Mouse (Mus musculus) midbrain, embryonic 16.5 days (tissue): ENCODE measurements around the gene Gng8. TPM values are rescaled to one million over a fixed set of nuclear protein-coding genes. Genes with fewer than 3 reads are reported as not detected.

Experiments used
- ATAC-seq: fragments of 200-750 bp; cut with Nextera tagmentation; 2 replicates; pipeline ENCODE4 v1.8.0; 2017; ENCODE audit warnings: moderate TSS enrichment
- H3K27ac ChIP-seq: fragments of 300-500 bp; sonication (generic); 2 replicates; pipeline ENCODE4 v1.5.1; 2014; ENCODE audit warnings: mild to moderate bottlenecking, low read length, mixed read lengths
- H3K27me3 ChIP-seq: fragments of 300-500 bp; sonication (generic); 2 replicates; pipeline ENCODE4 v1.6.1; 2014; ENCODE audit warnings: low read depth, low read length, mixed read lengths; ENCODE audit not compliant: control insufficient read depth, insufficient read depth
- H3K36me3 ChIP-seq: fragments of 300-500 bp; sonication (generic); 2 replicates; pipeline ENCODE4 v1.6.1; 2014; ENCODE audit warnings: mild to moderate bottlenecking, low read length, moderate library complexity, mixed read lengths; ENCODE audit not compliant: control insufficient read depth, insufficient read depth
- H3K4me1 ChIP-seq: fragments of 300-500 bp; sonication (generic); 2 replicates; pipeline ENCODE4 v1.6.1; 2014; ENCODE audit warnings: mild to moderate bottlenecking, low read length, mixed read lengths; ENCODE audit not compliant: control insufficient read depth, insufficient read depth
- H3K4me2 ChIP-seq: fragments of 300-500 bp; sonication (generic); 2 replicates; pipeline ENCODE4 v1.6.1; 2014; ENCODE audit warnings: mild to moderate bottlenecking, low read length, mixed read lengths
- H3K4me3 ChIP-seq: fragments of 300-500 bp; sonication (generic); 2 replicates; pipeline ENCODE4 v1.5.1; 2014; ENCODE audit warnings: low read depth, mild to moderate bottlenecking, low read length, moderate library complexity, mixed read lengths
- H3K9ac ChIP-seq: fragments of 300-500 bp; sonication (generic); 2 replicates; pipeline ENCODE4 v1.6.1; 2014; ENCODE audit warnings: low read depth, low read length, mixed read lengths
- H3K9me3 ChIP-seq: fragments of 300-500 bp; sonication (generic); replicated peaks from 2 replicates; pipeline ENCODE4 v1.6.1; 2014; ENCODE audit warnings: mild to moderate bottlenecking, low read length, mixed read lengths; ENCODE audit not compliant: control insufficient read depth, poor library complexity, severe bottlenecking
- WGBS: fragments of 180-500 bp; shearing (Covaris S2); extraction: QIAGEN DNeasy Blood & Tissue Kit; methylation state at CpG from one replicate; pipeline ENCODE4 v1.1.7; 2014; 5-methylcytosine and 5-hydroxymethylcytosine counted together
- polyA plus RNA-seq: library from polyadenylated mRNA; unstranded; fragments of >200 nt; fragmentation: Nextera tagmentation; extraction: Ambion mirVana; gene quantifications from 2 replicates; pipeline ENCODE4 v1.2.1, GENCODE M21; 2015

Gene Gng8
- 14.0 and 49.2 TPM in 2 replicates for polyA plus RNA-seq

- peak within 1 kb of the TSS; percentile 26; the same call in 1 of the 2 replicates for H3K4me3 ChIP-seq
- WGBS = 0% methylated on average over 30 of the region's 30 CpGs
- 0 out of 2 replicates have a peak within 1 kb of the TSS, but pooled peaks have one; percentile 60 for H3K27ac ChIP-seq
- H3K27me3 ChIP-seq = peaks cover 3% of the 10 kb centered on the region
- no peaks in the 10 kb centered on the region for H3K9me3 ChIP-seq
- ATAC-seq = peak; percentile 49
- H3K4me2 ChIP-seq = peak within 1 kb of the TSS; percentile 47
- peaks cover 19% of the 10 kb centered on the region for H3K4me1 ChIP-seq
- peaks cover 9% of the 10 kb centered on the region for H3K36me3 ChIP-seq
- H3K9ac ChIP-seq = no peak within 1 kb of the TSS; the same call in 1 of the 2 replicates
These were observed at the start of gene Gng8 for GRCm38 (mm10) chr7:16891641-16892351. Gene Gng8 (plus strand): TSS chr7:16891786.

GRCm38 (mm10) chr7:16842645-16843063 is 48.9 kb upstream of the Gng8 start, which contains the start of gene Prkd2:
Gene Prkd2 (plus strand): TSS chr7:16842902.
- H3K9me3 ChIP-seq = no peaks in the 10 kb centered on the region
- no peaks in the 10 kb centered on the region for H3K27me3 ChIP-seq
- peak within 1 kb of the TSS; percentile 98 for H3K4me2 ChIP-seq
- peaks cover 22% of the 10 kb centered on the region for H3K4me1 ChIP-seq
- H3K9ac ChIP-seq = peak within 1 kb of the TSS; percentile 67
- peak; percentile 88 for ATAC-seq
- WGBS = under 1% methylated on average over 32 of the region's 32 CpGs
- H3K4me3 ChIP-seq = peak within 1 kb of the TSS; percentile 67
- H3K36me3 ChIP-seq = peaks cover 28% of the 10 kb centered on the region
- H3K27ac ChIP-seq = peak within 1 kb of the TSS; percentile 29

GRCm38 (mm10) chr7:16843441-16844171 is 48.0 kb upstream of the Gng8 start:
- Histone ChIP-seq H3K4me1 (peaks cover 22% of the 10 kb centered on the region), H3K27me3 (no peaks in the 10 kb centered on the region), H3K9me3 (no peaks in the 10 kb centered on the region), H3K4me2 (peak overlapping the region; percentile 98), H3K27ac (peak overlapping the region; percentile 17), H3K36me3 (peaks cover 19% of the 10 kb centered on the region), H3K4me3 (peak overlapping the region; percentile 67), H3K9ac (peak overlapping the region; percentile 67)
- WGBS = 1% methylated on average over 32 of the region's 33 CpGs
- peak; percentile 15 for ATAC-seq

GRCm38 (mm10) chr7:16844696-16845071 is 46.9 kb upstream of the Gng8 start:
- Histone ChIP-seq H3K4me3 (no peak overlapping the region), H3K9ac (0 out of 2 replicates have a peak overlapping the region, but pooled peaks have one; percentile 7), H3K4me1 (peaks cover 22% of the 10 kb centered on the region), H3K4me2 (peak overlapping the region; percentile 98), H3K27me3 (no peaks in the 10 kb centered on the region), H3K27ac (no peak overlapping the region), H3K36me3 (peaks cover 12% of the 10 kb centered on the region), H3K9me3 (no peaks in the 10 kb centered on the region)
- ATAC-seq = no peak
- 57% methylated on average over 3 of the region's 3 CpGs for WGBS

GRCm38 (mm10) chr7:16845072-16845819 is 46.3 kb upstream of the Gng8 start:
- Histone ChIP-seq H3K9me3 (no peaks in the 10 kb centered on the region), H3K27me3 (no peaks in the 10 kb centered on the region), H3K9ac (peak overlapping the region; percentile 25; the same call in 1 of the 2 replicates), H3K27ac (no peak overlapping the region), H3K4me1 (peaks cover 22% of the 10 kb centered on the region), H3K4me2 (peak overlapping the region; percentile 28; the same call in 1 of the 2 replicates), H3K4me3 (no peak overlapping the region), H3K36me3 (peaks cover 10% of the 10 kb centered on the region)
- no peak for ATAC-seq
- 43% methylated on average over 14 of the region's 14 CpGs for WGBS

GRCm38 (mm10) chr7:16845820-16846167 is 45.8 kb upstream of the Gng8 start:
- WGBS = 39% methylated on average over 10 of the region's 10 CpGs
- H3K9me3 ChIP-seq = no peaks in the 10 kb centered on the region
- H3K4me1 ChIP-seq = peaks cover 22% of the 10 kb centered on the region
- ATAC-seq = no peak
- H3K4me2 ChIP-seq = no peak overlapping the region
- H3K27ac ChIP-seq = no peak overlapping the region
- 0 out of 2 replicates have a peak, but pooled peaks cover 8% of the 10 kb centered on the region for H3K36me3 ChIP-seq
- H3K4me3 ChIP-seq = no peak overlapping the region
- H3K9ac ChIP-seq = no peak overlapping the region
- no peaks in the 10 kb centered on the region for H3K27me3 ChIP-seq

- Histone ChIP-seq H3K27me3 (no peaks in the 10 kb centered on the region), H3K4me1 (peaks cover 22% of the 10 kb centered on the region), H3K36me3 (0 out of 2 replicates have a peak, but pooled peaks cover 12% of the 10 kb centered on the region), H3K27ac (no peak overlapping the region), H3K9me3 (no peaks in the 10 kb centered on the region), H3K9ac (no peak overlapping the region), H3K4me2 (no peak overlapping the region), H3K4me3 (no peak overlapping the region)
- WGBS = 97% methylated on average over 5 of the region's 5 CpGs
- ATAC-seq = no peak
These were observed 44.8 kb upstream of the Gng8 start for GRCm38 (mm10) chr7:16846775-16847174.

- 92% methylated on average over 19 of the region's 19 CpGs for WGBS
- Histone ChIP-seq H3K4me3 (no peak overlapping the region), H3K36me3 (0 out of 2 replicates have a peak, but pooled peaks cover 12% of the 10 kb centered on the region), H3K4me1 (peaks cover 18% of the 10 kb centered on the region), H3K27me3 (no peaks in the 10 kb centered on the region), H3K4me2 (no peak overlapping the region), H3K9me3 (no peaks in the 10 kb centered on the region), H3K9ac (no peak overlapping the region), H3K27ac (no peak overlapping the region)
- no peak for ATAC-seq
These were observed 44.1 kb upstream of the Gng8 start for GRCm38 (mm10) chr7:16847507-16847906.
